Mouse (Mus musculus) kidney, adult 2 months (tissue): Measurements from ENCODE around the gene Gm29276. TPM values are rescaled to one million over a fixed set of nuclear protein-coding genes. Genes with fewer than 3 reads are reported as not detected.
"Not testable (repeated sequence)": the region's sequence is repeated elsewhere in the genome, so short reads cannot be mapped to it uniquely, and the experiment has no call there.

ENCODE experiments used
- DNase-seq: peaks from one replicate; pipeline ENCODE4 v3.0.0; 2021
- H3K27ac ChIP-seq: fragments of 200-500 bp; 2 replicates; pipeline ENCODE4 v1.5.1; 2012; ENCODE audit warnings: low read depth, low read length, control low read depth, inconsistent platforms; ENCODE audit not compliant: insufficient read depth
- H3K27me3 ChIP-seq: fragments of 200-500 bp; replicated peaks from 2 replicates; pipeline ENCODE4 v1.6.1; 2012; ENCODE audit warnings: mild to moderate bottlenecking, moderate library complexity, low read length, inconsistent platforms; ENCODE audit not compliant: control insufficient read depth, insufficient read depth
- H3K36me3 ChIP-seq: fragments of 200-500 bp; 2 replicates; pipeline ENCODE4 v1.6.1; 2012; ENCODE audit warnings: mild to moderate bottlenecking, moderate library complexity, low read length, inconsistent platforms; ENCODE audit not compliant: control insufficient read depth, insufficient read depth
- H3K4me1 ChIP-seq: fragments of 200-500 bp; 2 replicates; pipeline ENCODE4 v1.6.1; 2011; ENCODE audit warnings: low read length; ENCODE audit not compliant: control insufficient read depth, insufficient read depth
- H3K4me3 ChIP-seq: fragments of 200-500 bp; 2 replicates; pipeline ENCODE4 v1.5.1; 2011; ENCODE audit warnings: mild to moderate bottlenecking, low read depth, low read length, control low read depth; ENCODE audit not compliant: insufficient read depth
- WGBS: fragments of 180-500 bp; shearing (Covaris S2); methylation state at CpG from one replicate; pipeline ENCODE4 v1.1.7; 2018; 5-methylcytosine and 5-hydroxymethylcytosine counted together
- polyA plus RNA-seq: library from polyadenylated mRNA; depleted of rRNA; stranded (reverse); fragments of >200 nt; gene quantifications from 2 replicates; pipeline ENCODE4 v1.2.3, GENCODE M21; 2012; rRNA removed

Gm29276 gene
- polyA plus RNA-seq: not detected in 2 replicates

DNA sequence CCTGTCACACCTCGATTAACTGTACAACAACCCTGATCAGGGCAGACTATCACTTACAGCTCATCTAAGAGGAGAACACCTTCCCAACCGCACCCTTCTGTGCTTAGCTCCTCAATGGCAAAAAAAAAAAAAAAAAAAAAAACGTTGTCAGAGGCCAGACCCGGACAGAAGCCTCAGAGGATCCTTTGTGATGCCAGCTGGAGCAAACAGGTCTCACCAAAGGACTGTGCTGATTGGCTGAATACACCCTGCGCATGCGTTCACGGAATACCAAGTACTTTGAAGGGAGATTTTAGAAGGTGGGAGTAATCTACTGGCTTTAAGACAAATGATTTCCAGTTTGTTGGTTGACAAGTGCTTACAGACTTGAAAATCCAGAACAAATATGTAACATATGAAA lies at the start of gene Gm29276:
Gene Gm29276, minus strand, starts transcription at position 101 of the 400 bp plus-strand sequence.
- H3K36me3 ChIP-seq, H3K27me3 ChIP-seq, H3K4me3 ChIP-seq, H3K27ac ChIP-seq, H3K4me1 ChIP-seq, DNase-seq: not testable (repeated sequence)
- 93% methylated on average over 2 of the region's 7 CpGs for whole genome bisulfite sequencing
